Mouse (Mus musculus) kidney, postnatal 36 days (tissue): ENCODE measurements around the gene Mas1.
"Not testable (repeated sequence)": the region's sequence is repeated elsewhere in the genome, so short reads cannot be mapped to it uniquely, and the experiment has no call there.

Experiments
- DNase-seq, 2 experiments: peaks; one replicate each; pipeline ENCODE4 v3.0.0; 2021 to 2022; ENCODE audit warnings: mixed read lengths in 2 of 2

Gene Mas1

GRCm38 (mm10) chr17:12868043-12868442 is at the start of gene Mas1:
TSS of gene Mas1 (minus strand) at chr17:12868143.
- no peak for DNase-seq

- peak in 1 of 2 experiments; percentile 57 for DNase-seq
These were observed 48.8 kb upstream of the Mas1 start for GRCm38 (mm10) chr17:12916588-12917380.

DNA sequence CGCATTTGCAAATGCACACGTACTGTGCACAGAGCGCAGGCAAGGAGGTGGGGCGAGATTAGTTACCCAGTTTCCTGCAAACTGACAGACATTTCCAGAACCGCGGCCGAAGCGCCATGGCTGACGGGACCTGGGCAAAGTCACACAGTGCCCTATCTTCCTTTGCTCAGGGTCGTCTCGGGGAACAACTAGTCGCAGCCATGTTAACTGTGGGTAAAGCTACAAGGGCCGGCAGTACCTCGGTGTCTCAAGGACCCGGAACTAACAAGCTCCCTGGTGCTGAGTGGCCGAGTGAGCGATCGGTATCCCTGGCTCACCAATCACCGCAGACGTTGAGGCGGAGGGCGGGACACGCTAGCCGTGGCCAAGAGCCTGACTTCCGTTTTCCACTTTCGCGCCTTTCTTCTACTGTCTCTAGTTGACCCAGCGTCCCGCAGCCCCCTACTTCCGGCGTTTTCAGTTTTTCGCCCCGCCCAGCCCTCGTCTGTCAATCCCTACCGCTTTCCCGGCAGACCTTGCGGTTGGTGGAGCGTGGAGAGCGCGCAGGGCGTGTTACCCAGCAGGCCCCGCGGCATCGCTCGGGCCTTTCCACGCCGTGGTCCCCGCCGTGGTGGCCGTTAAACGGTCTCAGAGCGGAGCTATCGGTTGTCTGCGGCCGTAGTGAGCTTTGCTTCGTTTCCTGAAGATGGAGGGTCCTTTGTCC is 48.1 kb upstream of the Mas1 start, which contains the start of gene Mrpl18:
Mrpl18 (minus strand) TSS at position 465 of the 703 bp plus-strand sequence.
- DNase-seq, result peak; percentile 99 to 100

DNA sequence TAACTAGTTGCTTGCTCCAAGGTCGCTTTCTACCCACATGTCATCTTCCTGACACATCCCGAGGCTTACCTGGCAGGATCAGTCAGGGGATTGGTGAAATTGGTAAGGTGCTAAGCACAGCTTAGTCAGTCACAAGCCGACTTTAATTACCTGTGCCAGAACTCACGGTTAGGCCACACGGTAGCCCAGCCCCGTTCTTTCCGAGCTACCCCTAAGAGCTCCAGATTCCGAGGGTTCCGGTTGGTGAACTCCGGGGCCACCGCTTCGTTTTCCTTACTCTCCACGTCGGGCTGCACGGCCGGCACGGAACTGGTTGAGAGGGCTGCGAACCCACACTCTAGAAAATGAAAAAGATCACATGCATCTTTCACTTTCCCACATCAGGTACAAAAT is 47.5 kb upstream of the Mas1 start, which contains the start of gene Tcp1:
Tcp1 (plus strand) TSS at position 214 of the 393 bp plus-strand sequence.
- peak; percentile 25 to 54 for DNase-seq

- DNase-seq, result no peak
These were observed 42.4 kb upstream of the Mas1 start for GRCm38 (mm10) chr17:12910391-12910790.

DNA sequence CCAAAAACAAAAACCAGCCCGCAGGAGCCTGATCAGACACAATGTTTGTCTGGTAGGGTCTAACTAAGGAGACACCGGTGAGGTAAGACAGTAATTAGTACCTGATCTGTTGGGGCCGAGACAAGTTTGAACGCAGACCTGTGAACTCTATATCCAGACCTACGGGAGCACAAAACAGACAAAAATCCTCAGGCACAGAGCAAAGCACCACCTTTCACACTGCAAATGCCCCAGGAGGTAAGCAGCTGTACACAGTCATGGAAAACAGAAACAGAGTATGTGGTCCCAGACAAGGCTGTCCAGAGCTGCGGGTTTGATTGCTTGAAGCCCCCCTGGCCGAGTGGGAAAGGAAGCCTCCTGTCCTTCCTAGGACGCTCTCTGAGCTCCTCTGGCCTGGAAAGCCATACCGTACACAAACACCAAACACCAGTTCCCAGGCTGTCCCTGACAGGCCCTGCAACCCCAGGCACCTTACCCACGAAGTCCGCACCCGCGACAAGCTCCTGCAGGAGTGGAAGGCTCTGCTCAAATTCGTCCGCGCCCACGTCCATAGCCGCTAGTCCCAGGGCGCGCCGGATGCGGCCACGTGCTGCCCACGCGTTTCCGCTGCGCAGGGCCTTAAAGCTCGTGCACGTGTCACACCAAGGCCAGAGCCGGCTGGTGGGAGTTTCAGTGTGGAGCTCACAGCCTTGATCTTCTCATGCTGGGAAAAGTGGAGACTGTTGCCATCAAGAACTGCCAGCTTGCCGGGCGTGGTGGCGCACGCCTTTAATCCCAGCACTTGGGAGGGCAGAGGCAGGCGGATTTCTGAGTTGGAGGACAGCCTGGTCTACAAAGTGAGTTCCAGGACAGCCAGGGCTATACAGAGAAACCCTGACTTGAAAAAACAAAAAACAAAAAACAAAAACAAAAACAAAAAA is 41.7 kb upstream of the Mas1 start, which contains the start of gene Pnldc1:
Pnldc1 (minus strand) TSS at position 870 of the 920 bp plus-strand sequence.
- DNase-seq, result no peak

- no peak for DNase-seq
These were observed 38.5 kb upstream of the Mas1 start for GRCm38 (mm10) chr17:12906436-12906835.

DNA sequence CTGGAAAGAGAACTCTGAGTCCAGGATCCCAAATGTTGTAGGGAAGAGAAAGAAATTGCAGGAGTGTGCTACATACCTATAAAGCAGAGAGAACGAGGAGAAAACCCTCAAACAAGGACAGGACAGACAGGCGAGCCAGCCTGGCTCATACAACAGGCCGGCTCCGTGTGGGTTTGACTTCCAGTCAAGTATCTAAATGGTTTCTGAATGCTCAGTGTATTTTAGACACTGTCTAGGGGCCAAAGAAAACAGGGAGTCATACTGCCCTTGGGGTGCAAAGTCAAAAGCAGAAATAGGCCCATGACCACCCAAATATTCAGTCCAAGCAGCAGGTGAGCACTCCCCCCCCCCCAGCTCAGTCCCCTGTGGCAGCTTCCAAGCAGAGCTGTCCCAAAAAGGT is 37.9 kb upstream of the Mas1 start:
- no peak for DNase-seq

DNA sequence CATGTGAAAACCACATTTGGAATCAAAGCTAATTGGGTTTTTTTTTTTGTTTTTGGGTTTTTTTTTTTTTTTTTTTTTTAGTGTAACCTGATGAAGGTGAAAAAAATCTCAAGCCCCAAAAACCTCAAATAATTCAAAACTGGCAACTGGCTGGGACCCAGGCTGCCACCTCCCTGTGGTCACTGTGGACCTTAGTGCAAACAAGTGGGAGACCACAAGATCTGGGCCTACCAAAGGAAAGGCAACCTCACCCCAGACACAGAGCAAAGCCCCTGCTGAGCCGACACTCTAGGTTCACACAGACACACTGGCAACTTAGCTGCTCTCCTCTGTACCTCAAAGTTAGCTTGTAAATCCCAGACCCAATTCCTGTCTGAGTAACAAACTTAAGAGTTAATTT is 36.4 kb upstream of the Mas1 start:
- no peak for DNase-seq

DNA sequence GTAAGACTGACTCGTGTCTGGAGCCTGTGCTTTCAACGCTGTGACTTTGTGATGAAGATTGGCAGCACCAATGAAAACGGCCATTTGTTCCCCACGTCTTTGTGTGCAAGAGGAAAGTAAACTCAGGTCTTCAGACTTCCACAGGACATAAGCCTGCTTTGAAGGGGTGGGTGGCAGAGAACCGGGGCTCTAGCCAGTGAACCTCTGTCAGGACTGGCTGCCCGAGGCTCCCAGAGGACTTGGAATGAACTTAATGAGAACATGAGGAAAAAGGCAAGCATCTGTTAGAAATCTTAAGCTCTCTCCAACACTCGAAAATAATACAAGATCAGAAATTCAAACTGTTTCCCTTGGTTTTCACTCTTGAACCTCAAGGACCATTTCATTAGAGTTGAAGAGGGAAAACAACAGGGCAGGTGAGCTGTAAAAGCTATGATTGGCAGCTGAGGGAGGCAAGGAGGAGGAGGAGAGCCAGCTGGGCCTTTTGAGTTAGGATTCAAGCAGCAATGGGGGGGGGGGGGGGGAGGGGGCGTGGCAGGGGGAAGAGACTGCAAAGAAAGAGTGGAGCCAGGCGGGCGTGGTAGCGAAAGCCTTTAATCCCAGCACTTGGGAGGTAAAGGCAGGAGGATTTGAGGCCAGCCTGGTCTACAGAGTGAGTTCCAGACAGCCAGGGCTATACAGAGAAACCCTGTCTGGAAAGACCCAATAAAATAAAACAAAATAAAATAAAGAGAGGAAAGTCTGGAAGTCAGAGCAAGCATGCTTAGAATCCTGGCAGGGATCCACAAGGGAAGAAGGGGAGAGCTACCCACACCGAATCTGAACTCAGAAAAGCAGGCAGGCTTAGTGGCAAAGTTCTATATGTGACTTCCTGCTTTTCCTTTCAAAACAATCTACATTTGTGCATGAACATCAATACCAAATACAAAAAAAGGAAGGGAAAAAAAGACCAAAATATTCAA is 35.7 kb upstream of the Mas1 start:
- no peak for DNase-seq

DNA sequence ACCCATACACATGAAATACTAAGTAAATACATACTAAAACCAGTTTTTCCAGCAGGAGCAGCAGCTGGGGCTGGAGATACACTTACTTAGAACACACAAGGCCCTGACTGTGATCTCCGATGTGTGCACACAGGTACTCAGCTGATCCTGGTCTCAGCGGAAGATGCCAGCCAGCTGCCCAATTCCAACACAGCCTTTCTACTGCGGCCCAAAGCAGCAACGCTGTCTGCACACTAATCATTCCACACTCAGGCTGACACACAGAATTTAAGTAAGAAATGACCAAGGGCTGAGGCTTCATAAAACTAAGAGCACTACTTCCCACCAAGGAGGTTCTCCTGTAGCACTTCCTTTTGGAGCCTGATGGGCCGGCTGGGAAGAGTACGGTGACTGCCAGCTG is 34.3 kb upstream of the Mas1 start:
- no peak for DNase-seq

- DNase-seq, result not testable (repeated sequence)
These were observed 30.7 kb upstream of the Mas1 start for GRCm38 (mm10) chr17:12898607-12899006.

- no peak for DNase-seq
These were observed 29.7 kb upstream of the Mas1 start for GRCm38 (mm10) chr17:12897674-12898073.

DNA sequence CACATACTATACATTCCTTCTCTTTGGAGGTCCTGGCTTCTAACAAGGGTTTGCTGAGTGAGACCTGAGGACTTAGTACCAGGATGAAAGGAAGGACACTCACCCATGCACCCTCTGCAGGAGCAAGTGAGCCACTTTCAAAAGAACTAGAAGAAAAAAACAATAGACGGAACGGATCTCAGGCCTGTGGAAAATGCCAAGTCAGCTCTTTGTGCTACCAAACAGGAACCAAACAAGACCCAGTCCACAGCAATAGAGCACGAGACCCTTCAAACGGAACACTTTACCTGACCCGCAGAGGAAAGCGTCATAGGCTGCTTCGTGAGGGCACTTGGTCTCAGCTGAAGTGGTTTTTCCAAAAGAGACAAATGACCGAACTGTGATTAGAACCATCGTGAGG is 24.1 kb upstream of the Mas1 start:
- DNase-seq, result no peak

DNA sequence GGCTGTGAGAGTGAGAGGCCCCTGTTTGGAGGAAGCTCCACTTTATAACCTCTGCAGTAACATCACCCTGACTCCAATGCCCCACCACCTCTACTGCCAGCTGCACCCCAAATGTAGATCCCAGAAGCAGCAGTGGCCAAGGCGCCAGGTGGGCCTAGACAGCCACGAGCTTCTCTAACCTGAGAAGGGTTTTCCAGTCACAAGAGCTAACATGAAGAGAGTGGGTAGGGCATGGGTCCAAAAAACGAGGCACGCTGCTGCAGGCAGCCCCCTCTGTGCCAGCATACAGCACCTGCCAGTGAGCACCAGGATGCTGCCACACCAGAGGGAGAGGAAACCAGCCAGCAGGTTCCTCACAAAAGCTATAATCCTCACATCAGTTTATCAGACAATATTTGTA is 23.1 kb upstream of the Mas1 start:
- DNase-seq, result no peak

DNA sequence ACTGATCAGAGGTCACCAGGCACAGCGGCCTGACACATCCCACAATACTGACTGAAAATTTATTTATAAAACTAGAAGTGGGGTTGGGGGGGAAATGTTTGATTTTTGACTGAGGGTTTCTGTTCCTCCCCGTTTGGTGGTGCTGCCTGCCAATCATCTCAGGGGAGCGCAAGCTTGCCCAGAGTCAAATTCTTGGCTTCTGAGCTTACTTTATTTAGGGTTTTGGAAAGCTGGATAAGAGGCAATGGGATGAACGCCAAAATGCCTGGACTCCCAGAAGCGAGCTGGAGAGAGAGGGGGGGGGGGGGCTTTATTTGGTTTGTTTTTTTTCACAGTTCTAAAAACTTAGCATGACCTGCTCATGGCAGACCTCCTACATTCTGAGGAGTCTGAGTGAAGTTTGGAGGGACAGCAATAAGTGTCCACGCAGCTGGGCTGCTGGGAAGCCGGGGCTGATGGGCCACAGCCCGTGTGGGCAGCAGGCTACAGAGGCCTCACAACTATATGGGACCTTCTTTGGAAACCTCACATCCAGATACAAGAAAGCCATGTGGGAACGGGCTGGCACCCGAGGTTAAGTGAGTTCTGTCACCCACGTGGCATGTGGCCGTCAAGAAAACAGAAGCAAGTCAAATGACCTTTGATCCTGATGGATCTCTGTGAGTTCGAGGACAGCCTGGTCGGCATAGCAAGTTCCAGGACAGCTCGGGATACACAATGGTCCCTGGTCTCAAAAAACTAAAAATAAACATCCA is 19.3 kb upstream of the Mas1 start:
- no peak for DNase-seq

DNA sequence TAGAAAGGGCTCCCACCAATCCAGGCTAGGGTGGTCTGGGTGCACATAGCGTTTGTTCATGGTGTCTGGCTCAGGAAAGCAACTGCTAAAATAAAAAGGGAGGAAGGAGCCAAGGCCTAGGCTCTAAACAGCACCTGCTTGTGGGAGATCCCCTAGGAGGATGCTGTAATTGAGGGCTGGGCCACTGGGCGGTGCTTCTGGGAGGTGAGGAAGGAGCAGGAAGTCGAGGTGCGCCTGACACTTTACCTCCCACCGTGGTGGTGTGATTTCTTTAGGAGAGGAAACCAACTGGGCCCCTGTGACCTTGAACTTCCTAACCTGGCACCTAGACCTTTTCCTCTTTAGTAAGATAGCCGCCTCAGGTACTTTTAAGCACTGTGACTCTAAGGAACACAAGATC is 18.7 kb upstream of the Mas1 start:
- no peak for DNase-seq

DNA sequence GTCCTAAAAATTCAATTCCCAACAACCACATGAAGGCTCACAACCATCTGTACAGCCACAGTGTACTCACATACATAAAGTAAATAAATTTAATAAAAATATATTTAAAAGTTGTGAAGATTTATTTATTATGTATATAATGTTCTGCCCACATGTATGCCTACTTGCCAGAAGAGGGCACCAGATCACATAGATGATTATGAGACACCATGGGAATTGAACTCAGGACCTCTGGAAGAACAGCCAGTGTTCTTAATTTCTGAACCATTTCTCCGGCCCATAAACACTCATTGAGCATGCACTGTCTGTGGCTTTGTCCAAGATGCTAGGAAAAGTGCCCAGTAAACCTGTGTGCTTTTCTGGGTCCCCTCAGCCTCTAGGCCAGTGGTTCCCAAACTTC is 13.3 kb upstream of the Mas1 start:
- DNase-seq, result no peak

- DNase-seq, result peak; percentile 89 to 90
These were observed 12.2 kb upstream of the Mas1 start for GRCm38 (mm10) chr17:12880178-12880577.

- DNase-seq, result no peak
These were observed 7.8 kb upstream of the Mas1 start, which contains the start of gene Mrgprh for GRCm38 (mm10) chr17:12875734-12876133. TSS of gene Mrgprh (plus strand) at chr17:12876034.
